In genomic region chr10:4431746-4432122, GRCm38 (mm10) we compare ENCODE assay signal across 8 mouse cellular contexts. TPM values are rescaled to one million over a fixed set of nuclear protein-coding genes. Genes with fewer than 3 reads are reported as not detected.
A peak's percentile ranks its signal among the peaks of the same experiment; 100 is the strongest.
DNase-seq lines count a peak whose midpoint lies in the region; ATAC-seq lines count a peak whose summit lies in the region.

No protein-coding gene starts in this region.

- H3K4me3 ChIP-seq in neural tube, embryonic 11.5 days (ENCODE audit: low read depth, low read length), result peak overlapping the region; percentile 54
- H3K4me3 ChIP-seq in limb, embryonic 12.5 days (replicated peaks), result peak overlapping the region; percentile 64
- H3K4me3 ChIP-seq in stomach, embryonic 15.5 days (replicated peaks), result peak overlapping the region; percentile 69

- H3K27me3 ChIP-seq in neural tube, embryonic 11.5 days (ENCODE audit: control insufficient read depth, insufficient read depth, low read length), result no peaks in the 10 kb centered on the region
- H3K27me3 ChIP-seq in limb, embryonic 12.5 days, result no peaks in the 10 kb centered on the region
- H3K27me3 ChIP-seq in stomach, embryonic 15.5 days (replicated peaks), result no peaks in the 10 kb centered on the region

- H3K9ac ChIP-seq in neural tube, embryonic 11.5 days (ENCODE audit: low read length), result peak overlapping the region; percentile 71
- H3K9ac ChIP-seq in limb, embryonic 12.5 days (replicated peaks), result peak overlapping the region; percentile 77
- peak overlapping the region; percentile 65 for H3K9ac ChIP-seq in stomach, embryonic 15.5 days

- no peaks in the 10 kb centered on the region for H3K36me3 ChIP-seq in neural tube, embryonic 11.5 days (ENCODE audit: control insufficient read depth, insufficient read depth, low read length)
- H3K36me3 ChIP-seq in limb, embryonic 12.5 days, result peaks cover 25% of the 10 kb centered on the region
- no peaks in the 10 kb centered on the region for H3K36me3 ChIP-seq in stomach, embryonic 15.5 days

- no peaks in the 10 kb centered on the region for H3K9me3 ChIP-seq in neural tube, embryonic 11.5 days (ENCODE audit: control insufficient read depth, low read length)
- H3K9me3 ChIP-seq in limb, embryonic 12.5 days, result no peaks in the 10 kb centered on the region
- H3K9me3 ChIP-seq in stomach, embryonic 15.5 days, result no peaks in the 10 kb centered on the region

- 0 out of 2 replicates have a peak, but pooled peaks cover 3% of the 10 kb centered on the region for H3K4me1 ChIP-seq in neural tube, embryonic 11.5 days (ENCODE audit: control insufficient read depth, insufficient read depth, low read length)
- H3K4me1 ChIP-seq in limb, embryonic 12.5 days (replicated peaks), result peaks cover 15% of the 10 kb centered on the region
- peaks cover 15% of the 10 kb centered on the region; the same call in 1 of the 2 replicates for H3K4me1 ChIP-seq in stomach, embryonic 15.5 days

- H3K27ac ChIP-seq in neural tube, embryonic 11.5 days (ENCODE audit: low read depth, low read length), result no peak overlapping the region
- no peak overlapping the region for H3K27ac ChIP-seq in limb, embryonic 12.5 days
- H3K27ac ChIP-seq in stomach, embryonic 15.5 days, result peak overlapping the region; percentile 62; the same call in 1 of the 2 replicates

- ATAC-seq in cerebellum, adult (ENCODE audit: insufficient number of reproducible peaks, low FRiP score, low TSS enrichment), result 0 out of 2 replicates have a peak, but pooled peaks have one; percentile 1
- peak; percentile 55 for ATAC-seq in neural tube, embryonic 11.5 days (ENCODE audit: insufficient read depth, low FRiP score, low TSS enrichment)
- peak; percentile 27 for ATAC-seq in limb, embryonic 12.5 days (ENCODE audit: insufficient number of reproducible peaks, insufficient read depth, low FRiP score, low TSS enrichment, low read depth)
- 0 out of 2 replicates have a peak, but pooled peaks have one; percentile 6 for ATAC-seq in stomach, embryonic 15.5 days (ENCODE audit: insufficient read depth, low FRiP score, low read depth)

- peak overlapping the region; percentile 64 for H3K4me2 ChIP-seq in neural tube, embryonic 11.5 days (ENCODE audit: low read depth)
- peak overlapping the region; percentile 67 for H3K4me2 ChIP-seq in limb, embryonic 12.5 days
- peak overlapping the region; percentile 83 for H3K4me2 ChIP-seq in stomach, embryonic 15.5 days

- no peak for DNase-seq in cerebellum, adult 18-20 months
- DNase-seq in neural tube, embryonic 11.5 days (ENCODE audit: low spot score), result no peak
- DNase-seq in neural tube, embryonic 10.5 days (ENCODE audit: extremely low spot score, low spot score), result no peak
- no peak for DNase-seq in kidney, adult 8-10 months
- no peak for DNase-seq in urinary bladder, adult 2 months (ENCODE audit: low spot score)

- WGBS in neural tube, embryonic 11.5 days, result 13% methylated on average over 5 of the region's 5 CpGs
- 12% methylated on average over 5 of the region's 5 CpGs for WGBS in limb, embryonic 12.5 days
- WGBS in stomach, embryonic 15.5 days, result 10% methylated on average over 5 of the region's 5 CpGs

RNA-seq across cellular contexts. Expression of gene Rmnd1, which starts 0.5 kb away (rescaled TPM):
- polyA plus RNA-seq in neural tube, embryonic 11.5 days (2014; fragmentation: Nextera tagmentation; extraction: Ambion mirVana), result 47.6 and 49.7 TPM in 2 replicates
- 49.0 and 53.5 TPM in 2 replicates for polyA plus RNA-seq in limb, embryonic 12.5 days (2016; fragmentation: Nextera tagmentation; extraction: Ambion mirVana)
- 41.6 and 46.8 TPM in 2 replicates for polyA plus RNA-seq in stomach, embryonic 15.5 days (2015; fragmentation: Nextera tagmentation; extraction: Ambion mirVana)
- 43.3 and 49.1 TPM in 2 replicates for polyA plus RNA-seq in urinary bladder, adult 2 months (2012; rRNA removed)

RNA-seq across cellular contexts. Expression of gene Armt1, which starts 0.5 kb away (rescaled TPM):
- polyA plus RNA-seq in neural tube, embryonic 11.5 days (2014; fragmentation: Nextera tagmentation; extraction: Ambion mirVana), result 26.3 and 27.2 TPM in 2 replicates
- 27.5 and 28.5 TPM in 2 replicates for polyA plus RNA-seq in limb, embryonic 12.5 days (2016; fragmentation: Nextera tagmentation; extraction: Ambion mirVana)
- 17.4 and 18.7 TPM in 2 replicates for polyA plus RNA-seq in stomach, embryonic 15.5 days (2015; fragmentation: Nextera tagmentation; extraction: Ambion mirVana)
- polyA plus RNA-seq in urinary bladder, adult 2 months (2012; rRNA removed), result 13.0 and 14.6 TPM in 2 replicates

RNA-seq across cellular contexts. Expression of gene Zbtb2, which starts 43.8 kb away (rescaled TPM):
- polyA plus RNA-seq in neural tube, embryonic 11.5 days (2014; fragmentation: Nextera tagmentation; extraction: Ambion mirVana), result 20.3 and 22.3 TPM in 2 replicates
- 18.8 TPM in 2 replicates for polyA plus RNA-seq in limb, embryonic 12.5 days (2016; fragmentation: Nextera tagmentation; extraction: Ambion mirVana)
- polyA plus RNA-seq in stomach, embryonic 15.5 days (2015; fragmentation: Nextera tagmentation; extraction: Ambion mirVana), result 10.5 and 12.3 TPM in 2 replicates
- 8.4 and 9.6 TPM in 2 replicates for polyA plus RNA-seq in urinary bladder, adult 2 months (2012; rRNA removed)

RNA-seq across cellular contexts. Expression of gene Ccdc170, which starts 50.6 kb away (rescaled TPM):
- 0.19 TPM in 1 of 2 replicates, not detected in the other for polyA plus RNA-seq in neural tube, embryonic 11.5 days (2014; fragmentation: Nextera tagmentation; extraction: Ambion mirVana)
- 0.06 and 0.24 TPM in 2 replicates for polyA plus RNA-seq in limb, embryonic 12.5 days (2016; fragmentation: Nextera tagmentation; extraction: Ambion mirVana)
- 0.04 and 0.06 TPM in 2 replicates for polyA plus RNA-seq in stomach, embryonic 15.5 days (2015; fragmentation: Nextera tagmentation; extraction: Ambion mirVana)
- 0.30 and 0.65 TPM in 2 replicates for polyA plus RNA-seq in urinary bladder, adult 2 months (2012; rRNA removed)

Comparison
In these comparisons a context has a peak if more than half of its experiments do, and no peak if none do; other contexts are left out.
1. ATAC-seq: peak in every context shown above with its lines; median percentile 55 in neural tube, embryonic 11.5 days; 27 in limb, embryonic 12.5 days; 6 in stomach, embryonic 15.5 days; 1 in cerebellum, adult.